Mouse (Mus musculus) neural tube, embryonic 12.5 days (tissue): ENCODE data around the gene Dzip1. TPM values are rescaled to one million over a fixed set of nuclear protein-coding genes. Genes with fewer than 3 reads are reported as not detected.

Experiments
- ATAC-seq: fragments of 200-750 bp; cut with Nextera tagmentation; 2 replicates; pipeline ENCODE4 v1.8.0; 2017; ENCODE audit warnings: low read depth, mild to moderate bottlenecking, moderate TSS enrichment, moderate library complexity; ENCODE audit not compliant: low FRiP score
- H3K27ac ChIP-seq: fragments of 300-500 bp; sonication (generic); 2 replicates; pipeline ENCODE4 v1.5.1; 2016
- H3K27me3 ChIP-seq: fragments of 300-500 bp; sonication (generic); replicated peaks from 2 replicates; pipeline ENCODE4 v1.6.1; 2016; ENCODE audit warnings: mild to moderate bottlenecking
- H3K36me3 ChIP-seq: fragments of 300-500 bp; sonication (generic); 2 replicates; pipeline ENCODE4 v1.6.1; 2016; ENCODE audit warnings: mild to moderate bottlenecking
- H3K4me1 ChIP-seq: fragments of 300-500 bp; sonication (generic); 2 replicates; pipeline ENCODE4 v1.6.1; 2016
- H3K4me2 ChIP-seq: fragments of 300-500 bp; sonication (generic); replicated peaks from 2 replicates; pipeline ENCODE4 v1.6.1; 2016; ENCODE audit warnings: mild to moderate bottlenecking
- H3K4me3 ChIP-seq: fragments of 300-500 bp; sonication (generic); 2 replicates; pipeline ENCODE4 v1.5.1; 2016
- H3K9ac ChIP-seq: fragments of 300-500 bp; sonication (generic); 2 replicates; pipeline ENCODE4 v1.6.1; 2016; ENCODE audit warnings: mild to moderate bottlenecking
- H3K9me3 ChIP-seq: fragments of 300-500 bp; sonication (generic); 2 replicates; pipeline ENCODE4 v1.6.1; 2016; ENCODE audit warnings: mild to moderate bottlenecking
- WGBS: fragments of 180-500 bp; shearing (Covaris S2); methylation state at CpG from one replicate; pipeline ENCODE4 v1.1.7; 2016; 5-methylcytosine and 5-hydroxymethylcytosine counted together
- polyA plus RNA-seq: library from polyadenylated mRNA; unstranded; fragments of >200 nt; fragmentation: Nextera tagmentation; extraction: Ambion mirVana; gene quantifications from 2 replicates; pipeline ENCODE4 v1.2.1, GENCODE M21; 2016

Gene Dzip1
- polyA plus RNA-seq, 1 experiment from 2014 or later: 40.0 TPM

- WGBS: 71% methylated on average over 8 of the region's 8 CpGs
- Histone ChIP-seq H3K27me3 (peaks cover 11% of the 10 kb centered on the region), H3K9me3 (no peaks in the 10 kb centered on the region), H3K4me2 (no peak overlapping the region), H3K9ac (no peak overlapping the region), H3K27ac (no peak overlapping the region), H3K4me3 (no peak overlapping the region), H3K4me1 (peaks cover 31% of the 10 kb centered on the region), H3K36me3 (peaks cover 35% of the 10 kb centered on the region)
- ATAC-seq: no peak
Measured at GRCm38 (mm10) chr14:118919025-118919424, 6.2 kb downstream of the Dzip1 start.

GRCm38 (mm10) chr14:118913651-118914050, 11.6 kb downstream of the Dzip1 start:
- Histone ChIP-seq H3K9ac (no peak overlapping the region), H3K4me1 (no peaks in the 10 kb centered on the region), H3K27me3 (no peaks in the 10 kb centered on the region), H3K9me3 (no peaks in the 10 kb centered on the region), H3K4me3 (no peak overlapping the region), H3K4me2 (no peak overlapping the region), H3K27ac (no peak overlapping the region), H3K36me3 (peaks cover 71% of the 10 kb centered on the region)
- WGBS: 81% methylated on average over 5 of the region's 5 CpGs
- no peak for ATAC-seq

- Histone ChIP-seq H3K27me3 (no peaks in the 10 kb centered on the region), H3K9ac (no peak overlapping the region), H3K36me3 (peaks cover 81% of the 10 kb centered on the region), H3K27ac (no peak overlapping the region), H3K4me1 (no peaks in the 10 kb centered on the region), H3K4me3 (no peak overlapping the region), H3K4me2 (no peak overlapping the region), H3K9me3 (no peaks in the 10 kb centered on the region)
- 94% methylated on average over 6 of the region's 6 CpGs for WGBS
- no peak for ATAC-seq
Measured at GRCm38 (mm10) chr14:118911521-118911920, 13.7 kb downstream of the Dzip1 start.

GRCm38 (mm10) chr14:118910332-118911222, 14.7 kb downstream of the Dzip1 start:
- 69% methylated on average over 29 of the region's 29 CpGs for WGBS
- H3K4me2 ChIP-seq: no peak overlapping the region
- H3K4me1 ChIP-seq: no peaks in the 10 kb centered on the region
- ATAC-seq: no peak
- H3K4me3 ChIP-seq: no peak overlapping the region
- no peak overlapping the region for H3K27ac ChIP-seq
- no peaks in the 10 kb centered on the region for H3K27me3 ChIP-seq
- no peaks in the 10 kb centered on the region for H3K9me3 ChIP-seq
- H3K36me3 ChIP-seq: peaks cover 81% of the 10 kb centered on the region
- no peak overlapping the region for H3K9ac ChIP-seq

GRCm38 (mm10) chr14:118909872-118910271, 15.4 kb downstream of the Dzip1 start:
- H3K36me3 ChIP-seq: peaks cover 78% of the 10 kb centered on the region

DNA sequence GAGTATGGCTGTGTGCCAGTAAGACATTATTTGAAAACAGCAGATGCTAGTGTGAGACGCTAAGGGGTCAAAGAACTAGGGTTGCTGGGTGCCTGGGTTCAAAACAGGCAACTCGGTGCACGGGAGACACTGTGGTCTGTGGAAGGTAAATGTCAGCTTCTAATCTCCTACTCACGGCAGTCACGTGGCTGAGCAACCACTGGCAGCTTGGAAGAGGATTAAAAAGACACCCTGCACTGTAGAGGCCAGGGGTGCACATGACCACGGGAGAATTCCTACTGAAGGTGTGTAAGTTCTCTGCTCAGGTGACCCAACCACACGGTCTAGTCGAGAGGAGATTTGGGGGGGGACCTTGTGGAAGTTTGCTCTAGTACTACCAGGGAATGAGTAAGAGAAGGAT, 17.7 kb downstream of the Dzip1 start:
- ATAC-seq: no peak

More at GRCm38 (mm10) chr14:118909872-118910271, 15.4 kb downstream of the Dzip1 start:
- ATAC-seq: no peak
- 76% methylated on average over 8 of the region's 8 CpGs for WGBS
- Histone ChIP-seq H3K27me3 (no peaks in the 10 kb centered on the region), H3K4me2 (no peak overlapping the region), H3K9me3 (no peaks in the 10 kb centered on the region), H3K4me3 (no peak overlapping the region), H3K4me1 (no peaks in the 10 kb centered on the region), H3K9ac (no peak overlapping the region), H3K27ac (no peak overlapping the region)

DNA sequence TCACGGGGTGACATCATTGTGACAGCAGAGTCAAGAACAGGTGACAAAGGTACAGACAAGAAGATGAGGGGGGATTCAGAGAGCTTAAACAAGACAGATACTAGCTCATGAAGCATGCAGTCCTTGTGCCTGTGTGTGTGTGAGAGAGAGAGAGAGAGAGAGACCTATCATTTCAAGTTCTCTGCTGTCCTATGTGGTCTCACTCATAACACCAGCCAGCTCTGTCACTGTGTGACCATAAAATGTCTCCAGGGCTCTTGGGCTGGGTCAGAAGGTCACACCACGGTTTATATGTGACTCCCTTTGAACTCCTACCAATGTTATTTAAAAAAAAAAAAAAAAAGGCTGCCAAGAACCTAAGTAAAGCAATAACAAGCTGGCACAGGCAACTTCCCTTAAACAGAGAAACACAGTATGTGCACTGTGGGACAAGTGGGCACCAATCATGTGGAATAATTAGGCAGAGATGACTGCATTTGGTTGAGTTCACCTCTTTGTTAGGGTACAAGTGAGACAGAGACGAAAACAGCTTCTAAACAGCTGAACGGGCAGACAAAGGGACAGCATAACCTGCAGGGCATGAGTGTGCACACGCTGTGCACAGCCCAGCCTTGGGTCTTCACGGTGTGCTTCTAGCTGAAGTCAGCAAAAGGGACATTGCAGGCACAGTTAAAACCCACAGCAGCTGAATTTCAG, 21.2 kb downstream of the Dzip1 start:
- Histone ChIP-seq H3K27ac (no peak overlapping the region), H3K4me2 (no peak overlapping the region), H3K4me3 (no peak overlapping the region), H3K9ac (no peak overlapping the region), H3K27me3 (no peaks in the 10 kb centered on the region), H3K9me3 (no peaks in the 10 kb centered on the region), H3K4me1 (peaks cover 7% of the 10 kb centered on the region; the same call in 1 of the 2 replicates), H3K36me3 (peaks cover 76% of the 10 kb centered on the region)
- peak; percentile 78 for ATAC-seq
- 25% methylated on average over 6 of the region's 6 CpGs for WGBS

More for the DNA sequence above, 17.7 kb downstream of the Dzip1 start:
- Histone ChIP-seq H3K27ac (no peak overlapping the region), H3K9me3 (no peaks in the 10 kb centered on the region), H3K4me1 (peaks cover 7% of the 10 kb centered on the region; the same call in 1 of the 2 replicates), H3K4me3 (no peak overlapping the region), H3K36me3 (peaks cover 73% of the 10 kb centered on the region), H3K27me3 (no peaks in the 10 kb centered on the region), H3K9ac (no peak overlapping the region), H3K4me2 (no peak overlapping the region)
- 90% methylated on average over 8 of the region's 8 CpGs for WGBS

- H3K36me3 ChIP-seq: peaks cover 77% of the 10 kb centered on the region
- peaks cover 7% of the 10 kb centered on the region; the same call in 1 of the 2 replicates for H3K4me1 ChIP-seq
- no peak overlapping the region for H3K4me2 ChIP-seq
- no peaks in the 10 kb centered on the region for H3K9me3 ChIP-seq
- no peak overlapping the region for H3K27ac ChIP-seq
- H3K4me3 ChIP-seq: no peak overlapping the region
- ATAC-seq: no peak
- no peaks in the 10 kb centered on the region for H3K27me3 ChIP-seq
- H3K9ac ChIP-seq: no peak overlapping the region
- WGBS: 84% methylated on average over 3 of the region's 3 CpGs
Measured at GRCm38 (mm10) chr14:118903397-118903796, 21.9 kb downstream of the Dzip1 start.

DNA sequence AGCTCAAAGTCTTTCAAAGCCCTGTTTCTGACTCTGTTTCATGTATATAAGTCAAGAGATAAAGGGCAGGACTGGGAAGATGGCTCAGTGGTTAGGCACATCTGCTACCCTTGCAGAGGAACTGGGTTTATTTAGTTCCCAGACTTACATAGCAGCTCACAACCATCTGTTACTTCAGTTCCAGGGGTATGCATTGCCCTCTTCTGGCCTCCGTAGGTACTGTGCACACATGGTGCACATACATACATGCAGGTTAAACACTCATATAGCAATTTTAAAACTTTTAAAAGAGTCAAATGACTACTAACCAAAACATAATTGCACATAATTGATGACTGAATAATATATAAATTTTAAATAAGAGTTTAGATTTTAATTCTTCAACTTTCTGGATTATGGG, 24.3 kb downstream of the Dzip1 start:
- Histone ChIP-seq H3K36me3 (peaks cover 75% of the 10 kb centered on the region), H3K4me1 (peaks cover 7% of the 10 kb centered on the region; the same call in 1 of the 2 replicates), H3K9me3 (no peaks in the 10 kb centered on the region), H3K4me3 (no peak overlapping the region), H3K4me2 (no peak overlapping the region), H3K27me3 (no peaks in the 10 kb centered on the region), H3K9ac (no peak overlapping the region), H3K27ac (no peak overlapping the region)
- 94% methylated on average over 1 of the region's 1 CpGs for WGBS
- ATAC-seq: no peak

DNA sequence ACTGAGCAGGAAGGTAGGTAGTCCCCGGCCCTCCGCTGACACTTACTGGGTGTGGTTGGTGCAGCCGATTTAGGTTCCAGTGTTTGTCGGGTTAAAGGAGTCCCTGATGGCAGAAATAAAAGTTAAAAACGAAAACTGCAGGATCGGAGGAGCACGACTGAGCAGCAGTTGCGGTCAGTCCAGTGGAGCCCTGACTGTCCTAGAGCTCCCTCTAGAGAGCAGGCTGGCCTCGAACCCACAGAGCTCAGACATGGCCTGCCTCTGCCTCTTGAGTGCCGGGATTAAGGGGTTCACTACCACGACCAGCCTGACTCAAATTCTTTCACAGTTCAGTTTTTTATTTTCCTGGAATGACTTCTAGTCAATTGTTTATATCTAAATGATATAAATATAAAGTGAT, 25.3 kb downstream of the Dzip1 start:
- Histone ChIP-seq H3K4me3 (no peak overlapping the region), H3K36me3 (peaks cover 85% of the 10 kb centered on the region), H3K4me2 (no peak overlapping the region), H3K27ac (no peak overlapping the region), H3K4me1 (peaks cover 7% of the 10 kb centered on the region; the same call in 1 of the 2 replicates), H3K27me3 (no peaks in the 10 kb centered on the region), H3K9me3 (no peaks in the 10 kb centered on the region), H3K9ac (no peak overlapping the region)
- no peak for ATAC-seq
- WGBS: 87% methylated on average over 11 of the region's 11 CpGs

DNA sequence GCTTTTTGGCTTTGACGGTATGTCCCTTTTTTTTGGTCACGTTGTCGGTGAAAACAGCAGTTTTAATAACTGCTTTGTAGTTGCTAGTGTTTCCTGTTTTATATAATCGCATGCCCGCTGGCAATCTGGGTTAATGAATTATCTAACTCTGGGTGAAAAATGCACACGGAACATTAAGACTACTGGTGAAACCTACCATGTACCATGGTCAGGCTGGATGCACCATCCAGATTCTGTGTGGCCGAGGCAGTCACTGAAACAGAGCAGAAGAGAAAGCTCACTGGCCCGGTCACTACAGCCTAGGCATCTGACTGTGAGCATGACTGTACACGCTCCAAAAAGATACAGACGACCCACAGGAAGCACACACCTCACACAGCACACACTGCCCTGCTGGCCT, 29.6 kb downstream of the Dzip1 start:
- Histone ChIP-seq H3K4me1 (no peaks in the 10 kb centered on the region), H3K9me3 (no peaks in the 10 kb centered on the region), H3K27ac (no peak overlapping the region), H3K9ac (no peak overlapping the region), H3K27me3 (no peaks in the 10 kb centered on the region), H3K4me3 (no peak overlapping the region), H3K4me2 (no peak overlapping the region), H3K36me3 (peaks cover 87% of the 10 kb centered on the region)
- no peak for ATAC-seq
- 92% methylated on average over 10 of the region's 10 CpGs for WGBS

DNA sequence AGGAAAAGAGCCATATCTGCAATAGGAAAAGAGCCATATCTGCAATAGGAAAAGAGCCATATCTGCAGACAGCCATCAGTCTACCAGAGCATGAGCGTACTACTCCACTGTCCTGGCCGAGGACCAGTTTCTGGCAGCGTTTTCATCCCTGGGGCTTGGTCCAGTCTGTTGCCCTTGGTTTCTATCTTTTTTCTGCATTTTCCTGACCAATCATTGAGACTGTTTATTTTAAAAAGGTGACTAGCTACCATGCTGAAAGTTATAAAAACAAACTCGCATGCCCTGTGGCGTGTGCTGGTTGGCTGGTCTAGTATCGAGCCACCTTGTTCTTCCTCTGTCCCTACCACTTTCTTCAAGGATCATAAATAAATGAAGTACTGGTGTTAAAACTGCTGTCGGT, 30.0 kb downstream of the Dzip1 start:
- H3K4me3 ChIP-seq: no peak overlapping the region
- ATAC-seq: no peak
- H3K4me2 ChIP-seq: no peak overlapping the region
- no peaks in the 10 kb centered on the region for H3K27me3 ChIP-seq
- no peak overlapping the region for H3K9ac ChIP-seq
- H3K36me3 ChIP-seq: peaks cover 83% of the 10 kb centered on the region
- no peaks in the 10 kb centered on the region for H3K9me3 ChIP-seq
- H3K4me1 ChIP-seq: no peaks in the 10 kb centered on the region
- no peak overlapping the region for H3K27ac ChIP-seq
- 92% methylated on average over 7 of the region's 7 CpGs for WGBS
